Mouse (Mus musculus) hindbrain, embryonic 15.5 days (tissue): ENCODE results near the gene Ppp1r37. TPM values are rescaled to one million over a fixed set of nuclear protein-coding genes. Genes with fewer than 3 reads are reported as not detected.
"Not testable (repeated sequence)": the region's sequence is repeated elsewhere in the genome, so short reads cannot be mapped to it uniquely, and the experiment has no call there.

Experiments used
- ATAC-seq: fragments of 200-750 bp; cut with Nextera tagmentation; 2 replicates; pipeline ENCODE4 v1.8.0; 2017; ENCODE audit warnings: low read depth, moderate number of reproducible peaks, moderate TSS enrichment; ENCODE audit not compliant: low FRiP score
- H3K27ac ChIP-seq: fragments of 300-500 bp; sonication (generic); replicated peaks from 2 replicates; pipeline ENCODE4 v1.5.1; 2015; ENCODE audit warnings: mild to moderate bottlenecking, inconsistent platforms
- H3K27me3 ChIP-seq: fragments of 300-500 bp; sonication (generic); 2 replicates; pipeline ENCODE4 v1.6.1; 2015; ENCODE audit warnings: control low read depth, inconsistent platforms
- H3K36me3 ChIP-seq: fragments of 300-500 bp; sonication (generic); 2 replicates; pipeline ENCODE4 v1.6.1; 2015; ENCODE audit warnings: control low read depth, inconsistent platforms
- H3K4me1 ChIP-seq: fragments of 300-500 bp; sonication (generic); replicated peaks from 2 replicates; pipeline ENCODE4 v1.6.1; 2015; ENCODE audit warnings: control low read depth, inconsistent platforms
- H3K4me2 ChIP-seq: fragments of 300-500 bp; sonication (generic); 2 replicates; pipeline ENCODE4 v1.6.1; 2015; ENCODE audit warnings: moderate library complexity, mild to moderate bottlenecking, inconsistent platforms
- H3K4me3 ChIP-seq: fragments of 300-500 bp; sonication (generic); 2 replicates; pipeline ENCODE4 v1.5.1; 2015; ENCODE audit warnings: mild to moderate bottlenecking, inconsistent platforms
- H3K9ac ChIP-seq: fragments of 300-500 bp; sonication (generic); 2 replicates; pipeline ENCODE4 v1.6.1; 2015; ENCODE audit warnings: inconsistent platforms
- H3K9me3 ChIP-seq: fragments of 300-500 bp; sonication (generic); 2 replicates; pipeline ENCODE4 v1.6.1; 2016; ENCODE audit warnings: control low read depth, inconsistent platforms
- WGBS: fragments of 180-500 bp; shearing (Covaris S2); methylation state at CpG from one replicate; pipeline ENCODE4 v1.1.7; 2015; 5-methylcytosine and 5-hydroxymethylcytosine counted together
- polyA plus RNA-seq: library from polyadenylated mRNA; unstranded; fragments of >200 nt; fragmentation: Nextera tagmentation; extraction: Ambion mirVana; gene quantifications from 2 replicates; pipeline ENCODE4 v1.2.1, GENCODE M21; 2015

Gene Ppp1r37
- 42.5 and 46.6 TPM in 2 replicates for polyA plus RNA-seq

GRCm38 (mm10) chr7:19562643-19563410, at the start of gene Ppp1r37:
Gene Ppp1r37, minus strand, starts transcription at chr7:19563076.
- WGBS: 1% methylated on average over 19 of the region's 19 CpGs
- Histone ChIP-seq H3K27ac (peak within 1 kb of the TSS; percentile 92), H3K4me1 (peaks cover 46% of the 10 kb centered on the region), H3K4me3 (peak within 1 kb of the TSS; percentile 79), H3K9ac (peak within 1 kb of the TSS; percentile 87), H3K27me3 (no peaks in the 10 kb centered on the region), H3K9me3 (no peaks in the 10 kb centered on the region), H3K36me3 (peaks cover 16% of the 10 kb centered on the region), H3K4me2 (peak within 1 kb of the TSS; percentile 95)
- ATAC-seq: peak; percentile 31; the same call in 1 of the 2 replicates

GRCm38 (mm10) chr7:19610969-19611368, 48.1 kb upstream of the Ppp1r37 start:
- H3K4me3 ChIP-seq: no peak overlapping the region
- no peak overlapping the region for H3K4me2 ChIP-seq
- H3K4me1 ChIP-seq: no peaks in the 10 kb centered on the region
- no peaks in the 10 kb centered on the region for H3K27me3 ChIP-seq
- no peaks in the 10 kb centered on the region for H3K36me3 ChIP-seq
- no peak for ATAC-seq
- no peaks in the 10 kb centered on the region for H3K9me3 ChIP-seq
- 78% methylated on average over 5 of the region's 5 CpGs for WGBS
- H3K9ac ChIP-seq: no peak overlapping the region
- no peak overlapping the region for H3K27ac ChIP-seq

GRCm38 (mm10) chr7:19609641-19610332, 46.9 kb upstream of the Ppp1r37 start:
- WGBS: 92% methylated on average over 12 of the region's 12 CpGs

GRCm38 (mm10) chr7:19607291-19607690, 44.4 kb upstream of the Ppp1r37 start:
- Histone ChIP-seq H3K9ac (no peak overlapping the region), H3K4me2 (no peak overlapping the region), H3K9me3 (no peaks in the 10 kb centered on the region), H3K36me3 (no peaks in the 10 kb centered on the region), H3K4me3 (no peak overlapping the region), H3K27ac (no peak overlapping the region), H3K27me3 (no peaks in the 10 kb centered on the region), H3K4me1 (peaks cover 15% of the 10 kb centered on the region)
- ATAC-seq: no peak
- 86% methylated on average over 5 of the region's 5 CpGs for WGBS

More at GRCm38 (mm10) chr7:19609641-19610332, 46.9 kb upstream of the Ppp1r37 start:
- Histone ChIP-seq H3K4me2 (no peak overlapping the region), H3K9ac (no peak overlapping the region), H3K27ac (no peak overlapping the region), H3K4me1 (no peaks in the 10 kb centered on the region), H3K36me3 (no peaks in the 10 kb centered on the region), H3K27me3 (no peaks in the 10 kb centered on the region), H3K4me3 (no peak overlapping the region), H3K9me3 (no peaks in the 10 kb centered on the region)
- ATAC-seq: no peak

GRCm38 (mm10) chr7:19604606-19605214, 41.8 kb upstream of the Ppp1r37 start:
- peak overlapping the region; percentile 96 for H3K4me3 ChIP-seq
- not testable (repeated sequence) for H3K27me3 ChIP-seq, H3K9me3 ChIP-seq, H3K36me3 ChIP-seq
- ATAC-seq: peak; percentile 40; the same call in 1 of the 2 replicates
- peak overlapping the region; percentile 88 for H3K4me2 ChIP-seq
- H3K9ac ChIP-seq: peak overlapping the region; percentile 98; the same call in 1 of the 2 replicates
- H3K4me1 ChIP-seq: peaks cover 40% of the 10 kb centered on the region
- WGBS: 62% methylated on average over 10 of the region's 10 CpGs
- H3K27ac ChIP-seq: peak overlapping the region; percentile 81

- ATAC-seq: peak; percentile 92
Observed at GRCm38 (mm10) chr7:19603849-19604605, 41.2 kb upstream of the Ppp1r37 start, which contains the start of gene Clasrp. Gene Clasrp, minus strand, starts transcription at chr7:19604486.

GRCm38 (mm10) chr7:19603055-19603454, 40.2 kb upstream of the Ppp1r37 start:
- H3K27me3 ChIP-seq: no peaks in the 10 kb centered on the region
- H3K9ac ChIP-seq: peak overlapping the region; percentile 98; the same call in 1 of the 2 replicates
- ATAC-seq: no peak

More at GRCm38 (mm10) chr7:19603849-19604605, 41.2 kb upstream of the Ppp1r37 start, which contains the start of gene Clasrp:
- Histone ChIP-seq H3K9ac (peak within 1 kb of the TSS; percentile 98), H3K27ac (peak within 1 kb of the TSS; percentile 81), H3K4me2 (peak within 1 kb of the TSS; percentile 88), H3K9me3 (no peaks in the 10 kb centered on the region), H3K27me3 (no peaks in the 10 kb centered on the region), H3K36me3 (peaks cover 9% of the 10 kb centered on the region), H3K4me3 (peak within 1 kb of the TSS; percentile 96), H3K4me1 (peaks cover 45% of the 10 kb centered on the region)
- 1% methylated on average over 56 of the region's 57 CpGs for WGBS

GRCm38 (mm10) chr7:19600562-19600961, 37.7 kb upstream of the Ppp1r37 start:
- 29% methylated on average over 5 of the region's 5 CpGs for WGBS
- no peak overlapping the region for H3K9ac ChIP-seq
- peaks cover 45% of the 10 kb centered on the region for H3K4me1 ChIP-seq
- peak; percentile 81 for ATAC-seq
- no peak overlapping the region for H3K4me2 ChIP-seq
- H3K9me3 ChIP-seq: no peaks in the 10 kb centered on the region
- H3K27me3 ChIP-seq: no peaks in the 10 kb centered on the region
- H3K4me3 ChIP-seq: no peak overlapping the region
- peak overlapping the region; percentile 67 for H3K27ac ChIP-seq
- H3K36me3 ChIP-seq: peaks cover 16% of the 10 kb centered on the region

More at GRCm38 (mm10) chr7:19603055-19603454, 40.2 kb upstream of the Ppp1r37 start:
- H3K4me2 ChIP-seq: peak overlapping the region; percentile 88
- H3K4me1 ChIP-seq: peaks cover 45% of the 10 kb centered on the region
- H3K27ac ChIP-seq: no peak overlapping the region
- 81% methylated on average over 12 of the region's 12 CpGs for WGBS
- no peaks in the 10 kb centered on the region for H3K9me3 ChIP-seq
- H3K36me3 ChIP-seq: peaks cover 11% of the 10 kb centered on the region
- H3K4me3 ChIP-seq: peak overlapping the region; percentile 96

- Histone ChIP-seq H3K9ac (no peak overlapping the region), H3K27me3 (no peaks in the 10 kb centered on the region), H3K36me3 (peaks cover 66% of the 10 kb centered on the region), H3K4me1 (no peaks in the 10 kb centered on the region), H3K9me3 (no peaks in the 10 kb centered on the region), H3K4me2 (no peak overlapping the region), H3K4me3 (no peak overlapping the region), H3K27ac (no peak overlapping the region)
- no peak for ATAC-seq
- WGBS: 92% methylated on average over 10 of the region's 10 CpGs
Observed at GRCm38 (mm10) chr7:19593061-19593730, 30.3 kb upstream of the Ppp1r37 start.

- WGBS: 54% methylated on average over 3 of the region's 3 CpGs
- H3K27me3 ChIP-seq: no peaks in the 10 kb centered on the region
- H3K9ac ChIP-seq: no peak overlapping the region
- H3K4me3 ChIP-seq: no peak overlapping the region
- H3K4me2 ChIP-seq: no peak overlapping the region
- H3K4me1 ChIP-seq: no peaks in the 10 kb centered on the region
- H3K9me3 ChIP-seq: no peaks in the 10 kb centered on the region
- H3K27ac ChIP-seq: no peak overlapping the region
- peaks cover 88% of the 10 kb centered on the region for H3K36me3 ChIP-seq
- peak; percentile 60 for ATAC-seq
Observed at GRCm38 (mm10) chr7:19589917-19590316, 27.0 kb upstream of the Ppp1r37 start.

- Histone ChIP-seq H3K9ac (no peak overlapping the region), H3K27ac (no peak overlapping the region), H3K9me3 (no peaks in the 10 kb centered on the region), H3K4me1 (no peaks in the 10 kb centered on the region), H3K27me3 (no peaks in the 10 kb centered on the region), H3K36me3 (peaks cover 92% of the 10 kb centered on the region), H3K4me3 (no peak overlapping the region), H3K4me2 (no peak overlapping the region)
- WGBS: 49% methylated on average over 3 of the region's 3 CpGs
- no peak for ATAC-seq
Observed at GRCm38 (mm10) chr7:19589207-19589606, 26.3 kb upstream of the Ppp1r37 start.
